Mouse (Mus musculus): ENCODE results near the gene Grin2d.

Gene Grin2d

DNA sequence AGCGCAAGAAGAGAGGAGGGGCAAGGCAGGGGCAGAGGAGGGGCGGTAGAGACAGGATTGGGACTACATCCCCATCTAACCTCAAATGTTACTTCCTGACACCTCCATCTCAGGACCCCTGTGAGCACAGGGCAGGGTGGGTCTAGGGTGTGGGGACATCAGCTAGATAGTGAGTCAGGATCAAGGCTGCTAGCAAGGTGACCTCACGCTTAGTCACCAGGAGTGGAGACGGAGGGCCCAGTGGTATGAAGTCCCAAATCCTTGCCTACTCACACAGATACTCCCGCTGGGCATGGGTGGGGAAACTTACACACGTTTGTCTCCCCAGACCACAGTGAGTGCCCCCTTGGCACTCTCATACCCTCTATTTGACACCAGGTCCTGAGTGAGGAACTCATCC, 75.6 kb downstream of the Grin2d start:
- DNase-seq: no peak

DNA sequence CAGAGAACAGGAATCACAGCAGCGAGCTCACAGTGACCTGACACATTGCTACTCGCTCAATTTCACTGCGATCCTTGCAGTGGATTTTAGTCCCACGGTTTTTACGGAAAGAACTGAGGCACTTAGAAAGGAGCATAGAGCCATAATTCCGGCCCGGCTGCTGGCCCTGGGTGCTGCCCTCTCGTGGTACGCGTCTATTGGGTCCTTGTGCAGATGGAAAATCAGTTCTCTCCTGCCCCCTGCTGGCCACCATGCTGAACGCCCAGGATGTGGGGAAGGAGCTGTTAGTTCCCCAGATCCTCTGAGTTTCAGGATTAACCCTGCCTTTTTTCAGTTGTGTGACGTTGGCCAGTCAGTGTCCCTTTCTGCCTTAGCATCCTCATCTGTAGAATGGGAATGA, 76.8 kb downstream of the Grin2d start:
- DNase-seq: peak; percentile 88

DNA sequence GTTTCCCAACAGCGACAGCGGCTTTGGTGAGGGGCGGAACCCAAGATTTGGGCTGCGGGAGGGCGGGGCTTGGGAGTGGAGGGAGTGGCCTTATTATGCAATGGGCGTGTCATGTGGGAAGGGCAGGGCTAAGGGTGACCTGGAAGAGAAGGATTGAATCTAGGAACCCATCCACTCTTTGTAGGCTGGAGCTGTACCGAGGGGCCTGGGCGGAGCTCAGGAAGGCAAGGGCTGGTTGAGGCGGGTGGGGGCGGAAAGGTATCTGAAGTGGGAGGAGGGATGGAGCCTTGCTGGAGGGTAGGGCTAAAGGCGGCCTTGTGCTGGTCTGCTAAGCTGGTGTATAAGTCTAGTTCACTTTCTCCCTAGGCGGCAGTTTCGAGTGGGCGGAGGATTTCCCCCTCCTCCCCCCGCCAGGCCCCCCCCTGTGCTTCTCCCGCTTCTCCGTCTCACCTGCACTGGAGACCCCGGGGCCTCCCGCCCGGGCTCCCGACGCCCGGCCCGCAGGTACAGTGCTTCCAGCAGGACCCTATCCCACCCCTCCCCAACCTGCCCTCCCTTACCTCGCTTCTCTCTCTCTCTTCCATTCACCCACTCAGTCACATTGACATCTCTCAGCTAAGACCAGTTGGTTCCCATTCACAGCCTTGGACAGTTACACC, 77.5 kb downstream of the Grin2d start:
- DNase-seq: peak; percentile 55

GRCm38 (mm10) chr7:45800001-45800400, 78.2 kb downstream of the Grin2d start:
- DNase-seq: no peak

DNA sequence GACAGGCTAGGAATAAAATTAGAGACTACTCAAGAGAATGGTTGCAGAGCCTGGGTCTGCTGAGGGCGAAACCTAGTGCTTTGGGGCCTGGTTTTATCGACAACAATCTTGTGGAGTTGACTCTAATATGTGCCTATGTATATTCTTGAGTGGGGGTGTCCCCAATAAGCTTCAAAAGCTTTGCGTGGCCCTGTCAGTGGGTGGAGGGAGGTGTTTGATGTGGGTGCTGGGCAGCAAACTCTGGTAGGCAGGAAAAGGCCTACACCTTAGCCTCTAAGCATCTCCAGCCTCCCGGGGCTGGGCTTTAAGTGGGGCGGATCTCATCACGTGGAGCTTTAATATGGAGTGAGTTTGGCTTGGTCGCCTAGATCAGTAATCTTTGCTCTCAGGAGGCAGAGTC, 79.2 kb downstream of the Grin2d start:
- no peak for DNase-seq

- no peak for DNase-seq
These were observed 79.7 kb downstream of the Grin2d start for GRCm38 (mm10) chr7:45798511-45798836.

- no peak for DNase-seq
These were observed 80.3 kb downstream of the Grin2d start for GRCm38 (mm10) chr7:45797661-45798510.

GRCm38 (mm10) chr7:45796950-45797349, 81.2 kb downstream of the Grin2d start:
- DNase-seq: no peak

DNA sequence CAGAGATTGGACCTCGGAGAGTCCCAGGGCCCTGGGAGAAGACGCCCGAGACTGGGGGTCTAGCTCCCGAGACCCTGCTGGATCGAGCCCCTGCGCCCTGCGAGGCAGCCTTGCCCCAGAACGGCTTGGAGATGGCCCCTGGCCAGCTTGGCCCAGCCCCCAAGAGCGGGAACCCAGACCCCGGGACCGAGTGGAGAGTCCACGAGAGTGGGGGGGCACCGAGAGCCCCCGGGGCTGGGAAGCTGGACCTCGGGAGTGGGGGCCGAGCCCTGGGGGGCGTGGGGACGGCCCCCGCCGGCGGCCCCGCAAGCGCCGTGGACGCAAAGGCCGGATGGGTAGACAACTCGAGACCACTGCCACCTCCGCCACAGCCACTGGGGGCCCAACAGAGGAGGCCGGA, 83.2 kb downstream of the Grin2d start:
- DNase-seq: no peak

GRCm38 (mm10) chr7:45793969-45794585, 84.1 kb downstream of the Grin2d start:
- DNase-seq: no peak

GRCm38 (mm10) chr7:45793240-45793639, 84.9 kb downstream of the Grin2d start:
- DNase-seq: no peak

GRCm38 (mm10) chr7:45791756-45792490, 86.3 kb downstream of the Grin2d start:
- no peak for DNase-seq

- DNase-seq: no peak
These were observed 87.5 kb downstream of the Grin2d start for GRCm38 (mm10) chr7:45790721-45791120.

GRCm38 (mm10) chr7:45787642-45788041, 90.5 kb downstream of the Grin2d start:
- no peak for DNase-seq

DNA sequence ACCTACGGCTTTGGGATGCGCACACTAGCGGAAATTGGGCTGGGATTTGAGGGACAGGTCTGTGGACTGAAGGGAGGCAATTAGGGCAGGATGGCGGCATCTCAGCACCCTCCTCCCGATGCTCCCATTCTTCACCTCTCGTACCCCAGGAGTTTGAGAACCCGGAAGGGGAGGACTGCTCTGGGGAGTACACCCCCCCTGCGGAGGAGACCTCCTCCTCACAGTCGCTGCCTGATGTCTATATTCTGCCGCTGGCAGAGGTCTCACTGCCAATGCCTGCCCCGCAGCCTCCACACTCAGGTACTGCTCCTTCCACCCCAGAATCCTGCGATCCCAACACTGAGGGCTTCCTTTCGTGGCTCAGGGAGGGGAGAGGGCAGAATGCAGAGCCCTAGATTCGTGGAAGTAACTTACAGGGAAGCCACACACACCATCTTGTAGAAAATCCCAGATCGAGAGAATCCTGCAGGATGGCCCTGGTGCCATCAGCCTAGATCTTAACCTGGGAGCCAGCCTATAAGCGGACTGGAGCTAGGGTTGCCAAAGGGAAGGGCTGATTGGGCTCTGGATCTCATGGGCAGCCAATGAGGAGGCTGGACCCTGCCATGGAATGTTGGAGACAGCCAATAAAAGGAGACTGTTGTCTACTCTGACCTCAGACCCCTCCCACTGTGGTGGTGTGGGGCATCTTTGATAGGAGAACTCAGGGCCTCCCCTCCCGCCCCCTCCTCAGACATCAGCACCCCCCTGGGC, 91.3 kb downstream of the Grin2d start:
- DNase-seq: no peak

GRCm38 (mm10) chr7:45786136-45786578, 92.0 kb downstream of the Grin2d start:
- no peak for DNase-seq

GRCm38 (mm10) chr7:45785388-45786135, 92.6 kb downstream of the Grin2d start:
- DNase-seq: no peak

GRCm38 (mm10) chr7:45784524-45785372, 93.4 kb downstream of the Grin2d start, which contains the start of gene Sult2b1:
Gene Sult2b1 (minus strand): TSS chr7:45784669.
- DNase-seq: no peak

- no peak for DNase-seq
These were observed 94.6 kb downstream of the Grin2d start, which contains the start of gene Lmtk3 for GRCm38 (mm10) chr7:45783511-45784091. Gene Lmtk3 (plus strand): TSS chr7:45783738.

GRCm38 (mm10) chr7:45782271-45782670, 95.9 kb downstream of the Grin2d start:
- DNase-seq: no peak
